Mouse (Mus musculus) frontal cortex, postnatal 14 days (tissue): Measurements from ENCODE around the gene Abcf1.
A peak's percentile ranks its signal among the peaks of the same experiment; 100 is the strongest.
"Not testable (repeated sequence)": the region's sequence is repeated elsewhere in the genome, so short reads cannot be mapped to it uniquely, and the experiment has no call there.

Experiments
- DNase-seq, 2 experiments: peaks; one replicate each; pipeline ENCODE4 v3.0.0; 2022; ENCODE audit warnings: low spot score in 2 of 2

The Abcf1 gene

DNA sequence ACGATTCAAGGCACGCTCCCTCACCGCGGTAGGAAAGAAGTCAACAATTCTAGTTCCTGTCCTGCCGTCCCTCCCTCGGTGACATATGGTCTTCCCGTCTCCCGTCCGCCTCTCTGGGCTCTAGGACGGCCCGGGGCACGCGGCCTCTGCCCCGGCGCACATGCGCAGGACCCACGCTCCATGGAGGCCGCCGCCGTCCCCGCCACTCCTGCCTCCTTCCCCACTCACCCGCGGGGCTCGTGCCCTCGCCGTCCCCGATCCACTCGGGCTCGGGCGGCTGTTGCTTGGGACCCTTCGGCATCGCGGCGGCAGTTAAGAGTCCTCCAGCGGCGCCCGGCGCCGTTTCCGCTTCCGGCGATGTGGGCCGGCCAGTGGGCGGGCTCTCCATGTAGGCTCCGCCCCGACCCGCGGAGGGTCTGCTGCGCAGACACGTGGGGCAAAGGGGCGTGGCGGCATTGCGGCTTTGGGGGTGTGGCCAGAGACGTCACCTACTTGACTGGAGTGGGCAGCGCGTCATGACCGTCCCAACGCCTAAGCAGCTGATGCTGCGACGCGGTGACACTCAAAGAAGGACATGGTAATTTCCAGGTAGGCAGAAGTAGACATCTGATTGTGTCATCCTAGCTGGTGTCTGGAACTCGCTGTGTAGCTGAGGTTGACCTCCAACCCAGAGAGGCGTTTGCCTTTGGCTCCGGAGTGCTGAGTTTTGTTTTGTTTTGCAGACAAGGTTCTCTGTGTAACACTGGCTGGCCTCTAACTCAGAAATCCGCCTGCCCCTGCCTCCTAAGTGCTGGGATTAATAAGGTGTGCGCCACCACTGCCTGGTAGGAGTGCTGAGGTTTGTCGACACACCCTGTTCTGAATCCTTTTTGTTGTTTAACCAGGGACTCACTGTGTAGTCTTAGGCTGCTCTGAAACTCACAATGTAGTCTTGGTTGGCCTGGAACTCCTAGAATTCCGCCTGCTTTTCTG lies at the start of gene Abcf1:
Gene Abcf1 (minus strand): TSS at position 344 of the 972 bp plus-strand sequence.
- DNase-seq = peak; percentile 96 to 99

- no peak for DNase-seq
These were observed 49.4 kb upstream of the Abcf1 start for GRCm38 (mm10) chr17:36018979-36019378.

GRCm38 (mm10) chr17:36017046-36017445 lies 47.5 kb upstream of the Abcf1 start:
- no peak for DNase-seq

GRCm38 (mm10) chr17:36014977-36015376 lies 45.4 kb upstream of the Abcf1 start:
- no peak for DNase-seq

DNA sequence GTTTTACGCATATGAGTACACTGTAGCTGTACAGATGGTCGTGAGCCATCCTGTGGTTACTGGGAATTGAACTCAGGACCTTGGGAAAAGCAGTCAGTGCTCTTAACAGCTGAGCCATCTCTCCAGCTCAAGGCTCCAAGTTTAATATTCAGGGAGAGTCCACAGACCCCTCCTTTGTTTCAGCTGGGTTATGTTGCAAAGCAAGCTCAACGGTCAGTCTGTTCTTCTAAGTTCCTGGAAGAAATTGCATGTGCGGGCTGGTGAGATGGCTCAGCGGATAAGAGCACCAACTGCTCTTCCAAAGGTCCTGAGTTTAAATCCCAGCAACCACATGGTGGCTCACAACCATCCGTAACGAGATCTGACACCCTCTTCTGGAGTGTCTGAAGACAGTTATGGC lies 34.8 kb upstream of the Abcf1 start:
- DNase-seq = not testable (repeated sequence)

DNA sequence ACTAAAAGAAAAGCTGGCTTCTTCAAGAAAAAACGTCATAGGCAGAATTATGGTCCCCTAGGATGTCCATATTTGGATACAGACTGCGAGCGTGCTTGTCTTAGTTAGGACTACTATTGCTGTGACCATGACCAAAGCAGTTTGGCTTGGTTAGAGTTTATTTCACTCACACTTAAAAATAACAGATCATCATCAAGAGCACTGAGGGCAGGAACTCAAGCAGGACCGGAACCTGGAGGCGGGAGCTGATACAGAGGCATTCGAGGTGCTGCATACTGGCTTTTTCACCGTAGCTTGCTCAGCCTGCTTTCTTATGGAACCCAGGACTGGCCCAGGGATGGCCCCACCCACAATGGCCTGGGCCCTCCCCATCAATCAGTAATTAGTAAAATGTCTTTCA lies 33.8 kb upstream of the Abcf1 start:
- no peak for DNase-seq

GRCm38 (mm10) chr17:36001966-36002365 lies 32.4 kb upstream of the Abcf1 start:
- no peak for DNase-seq

DNA sequence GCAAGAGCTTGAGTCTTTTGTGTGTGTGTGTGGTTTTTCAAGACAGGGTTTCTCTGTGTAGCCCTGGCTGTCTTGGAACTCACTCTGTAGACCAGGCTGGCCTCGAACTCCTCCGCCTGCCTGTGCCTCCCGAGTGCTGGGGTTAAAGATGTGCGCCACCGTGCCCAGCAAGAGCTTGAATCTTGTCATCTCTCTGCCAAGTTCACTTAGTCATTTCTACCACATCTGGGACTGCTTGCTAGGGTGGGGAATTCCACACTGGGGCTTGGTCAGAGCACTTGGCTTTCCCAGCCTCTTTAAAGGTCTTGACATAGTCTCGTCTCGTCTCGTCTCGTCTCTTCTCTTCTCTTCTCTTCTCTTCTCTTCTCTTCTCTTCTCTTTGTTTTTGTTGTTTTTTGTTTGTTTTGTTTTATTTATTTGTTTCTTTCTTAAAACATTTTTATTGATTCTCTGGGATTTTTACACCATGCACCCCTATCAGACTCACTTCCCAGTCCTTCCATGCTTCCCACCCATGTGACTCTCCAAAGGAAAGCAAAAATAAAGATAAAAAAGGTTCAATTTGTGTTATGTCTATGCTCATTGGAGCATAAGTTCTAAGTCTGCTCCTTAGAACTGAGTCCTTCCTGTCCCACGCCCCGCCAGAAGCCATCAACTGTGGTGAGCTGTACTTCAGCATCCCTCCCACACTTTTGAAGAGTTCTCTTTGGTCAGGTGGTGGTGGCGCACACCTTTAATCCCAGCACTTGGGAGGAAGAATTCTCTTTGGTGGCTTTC lies 31.7 kb upstream of the Abcf1 start:
- no peak for DNase-seq

- no peak for DNase-seq
These were observed 30.8 kb upstream of the Abcf1 start for GRCm38 (mm10) chr17:36000349-36000748.

GRCm38 (mm10) chr17:35999356-35999755 lies 29.8 kb upstream of the Abcf1 start:
- DNase-seq = no peak

GRCm38 (mm10) chr17:35998545-35999305 lies 29.2 kb upstream of the Abcf1 start:
- DNase-seq = no peak

GRCm38 (mm10) chr17:35997713-35998510 lies 28.4 kb upstream of the Abcf1 start:
- DNase-seq = no peak

DNA sequence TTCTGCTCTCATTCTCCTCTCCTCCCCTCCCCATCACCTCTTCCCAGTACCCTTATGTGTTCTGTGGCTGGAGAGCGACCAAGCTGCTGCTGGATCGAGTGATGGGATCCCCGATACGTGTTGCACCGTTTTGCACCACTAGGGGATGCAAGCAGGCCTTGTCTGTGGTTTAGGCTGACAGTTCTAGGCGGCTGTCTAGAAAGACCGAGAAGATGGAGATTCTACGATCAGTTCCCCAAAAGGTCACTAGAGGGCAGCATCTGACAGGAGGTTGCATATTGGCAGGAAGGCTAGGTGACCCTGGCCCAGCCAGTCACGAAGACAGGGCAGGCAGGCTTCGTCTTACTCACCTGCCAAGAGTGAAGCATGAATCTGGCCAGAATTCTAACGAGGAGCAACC lies 27.4 kb upstream of the Abcf1 start:
- DNase-seq = peak; percentile 86 to 95

DNA sequence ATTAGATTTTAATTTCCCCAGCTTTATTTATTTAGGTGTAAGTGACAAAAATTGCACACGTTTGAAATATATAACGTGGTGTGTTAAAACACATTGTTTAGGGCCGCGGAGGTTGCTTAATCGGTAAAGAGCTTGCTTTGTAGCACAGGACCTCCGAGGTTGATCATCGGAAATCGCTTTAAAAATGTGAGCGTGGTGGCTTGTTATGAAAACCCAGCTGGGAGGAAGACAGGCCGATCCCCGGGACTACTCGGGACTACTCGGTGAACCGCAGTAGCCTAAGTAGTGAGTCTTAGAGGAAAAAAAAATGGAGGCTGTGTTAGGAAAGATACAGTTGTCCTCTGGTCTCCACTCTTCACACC lies 25.3 kb upstream of the Abcf1 start:
- no peak for DNase-seq

- peak; percentile 73 to 75 for DNase-seq
These were observed 24.8 kb upstream of the Abcf1 start for GRCm38 (mm10) chr17:35994175-35994878.

DNA sequence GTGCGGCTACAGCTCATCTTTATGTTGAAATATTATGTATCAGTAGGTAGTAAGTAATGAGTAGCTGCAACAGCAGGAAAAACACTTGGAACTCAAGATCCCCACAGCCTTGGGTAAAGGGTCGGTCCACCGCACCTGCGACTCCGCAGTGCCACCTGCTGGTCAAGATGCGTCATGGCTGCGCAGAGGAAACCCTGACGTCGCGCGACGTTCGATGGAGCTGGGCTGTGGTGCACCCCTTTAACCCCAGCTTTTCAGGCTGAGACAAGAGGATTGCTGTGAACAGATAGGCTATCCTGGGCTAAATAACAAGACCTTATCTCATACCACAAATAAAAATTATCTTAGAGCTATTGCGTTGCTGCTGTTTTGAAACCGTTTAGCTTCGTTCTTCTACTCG lies 24.1 kb upstream of the Abcf1 start:
- DNase-seq = peak; percentile 48 to 64

DNA sequence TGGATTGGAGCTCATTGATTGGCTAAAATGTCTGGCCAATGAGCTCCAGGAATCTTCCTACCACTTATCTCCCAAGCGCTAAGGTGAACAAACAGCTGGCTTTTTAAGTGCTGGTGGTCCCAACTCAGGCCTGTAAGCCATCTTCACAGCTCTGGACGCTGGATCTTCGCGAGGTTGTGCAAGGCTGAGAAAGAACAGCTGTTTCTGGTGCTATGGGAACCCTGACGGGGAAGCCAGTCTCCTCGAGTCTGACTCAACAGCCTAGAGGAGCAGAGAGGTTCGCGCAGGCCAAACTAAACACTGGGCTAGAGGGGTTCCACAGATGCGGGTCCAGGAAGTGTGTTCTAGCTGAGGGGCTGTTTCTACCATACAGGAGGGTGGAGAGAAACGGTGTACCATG lies 22.2 kb upstream of the Abcf1 start:
- no peak for DNase-seq

DNA sequence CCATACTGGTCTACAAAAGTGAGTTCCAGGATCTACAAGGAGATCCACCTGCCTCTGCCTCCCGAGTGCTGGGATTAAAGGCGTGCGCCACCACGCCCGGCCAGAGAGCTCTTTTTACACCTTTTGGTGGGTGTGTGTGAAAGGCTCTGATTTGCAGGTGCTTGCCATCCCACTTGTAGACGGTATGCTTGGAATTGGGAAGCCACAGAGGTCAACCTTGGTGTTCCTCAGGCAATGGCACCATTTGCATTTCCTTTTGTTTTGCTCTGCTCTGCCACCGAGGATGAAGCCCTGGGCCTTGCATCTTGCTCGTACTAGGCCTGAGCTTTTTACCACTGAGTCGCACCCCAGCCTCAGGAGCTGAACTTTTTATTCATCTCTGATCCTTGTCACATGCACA lies 12.2 kb upstream of the Abcf1 start:
- DNase-seq = no peak

GRCm38 (mm10) chr17:35980363-35980754 lies 10.8 kb upstream of the Abcf1 start:
- peak in 1 of 2 experiments; percentile 51 for DNase-seq
